Mouse (Mus musculus): Measurements from ENCODE around the gene Kalrn.

The Kalrn gene

DNA sequence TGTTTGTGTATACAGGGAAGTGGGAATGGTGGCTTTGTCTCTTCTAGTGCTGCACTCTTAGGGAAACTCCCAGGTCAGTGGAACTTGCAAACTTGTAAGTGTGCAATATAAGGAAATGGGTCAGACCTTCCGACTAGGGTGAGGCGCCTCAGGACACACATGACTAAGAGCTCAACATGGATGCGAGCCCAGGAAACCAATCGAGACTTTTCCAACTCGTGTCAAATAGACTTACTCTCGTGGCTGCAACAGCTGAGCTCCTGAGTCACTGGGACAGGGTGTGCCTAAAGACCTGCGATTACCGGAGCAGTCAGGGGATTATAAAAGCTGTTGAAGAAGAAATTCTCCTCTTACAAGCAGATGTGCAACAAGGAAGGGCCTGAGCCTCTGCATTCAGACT is 572.6 kb downstream of the Kalrn start:
- no peak for DNase-seq (ENCODE audit: low read depth in 2 of 2, low spot score in 2 of 2)

DNA sequence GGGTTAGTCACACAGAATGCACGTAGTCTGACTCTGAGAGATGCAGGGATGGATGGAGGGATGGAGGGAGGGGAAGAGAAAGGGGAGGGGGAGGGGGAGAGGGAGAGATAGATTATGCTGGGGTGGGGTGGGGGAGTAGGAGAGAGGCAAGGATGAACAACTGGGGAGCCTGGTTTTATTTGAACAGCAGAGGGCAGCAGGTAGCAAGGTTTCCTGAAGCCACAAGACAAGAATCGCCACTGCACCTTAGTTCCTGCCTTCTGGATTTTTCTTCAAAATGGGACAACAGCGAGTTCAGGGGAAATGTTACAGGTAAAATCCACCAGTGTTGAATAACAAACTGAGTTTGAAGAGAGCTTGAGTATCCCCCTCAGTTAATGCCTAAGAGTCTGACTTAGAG is 573.9 kb downstream of the Kalrn start:
- DNase-seq (ENCODE audit: low read depth in 2 of 2, low spot score in 2 of 2) = no peak

DNA sequence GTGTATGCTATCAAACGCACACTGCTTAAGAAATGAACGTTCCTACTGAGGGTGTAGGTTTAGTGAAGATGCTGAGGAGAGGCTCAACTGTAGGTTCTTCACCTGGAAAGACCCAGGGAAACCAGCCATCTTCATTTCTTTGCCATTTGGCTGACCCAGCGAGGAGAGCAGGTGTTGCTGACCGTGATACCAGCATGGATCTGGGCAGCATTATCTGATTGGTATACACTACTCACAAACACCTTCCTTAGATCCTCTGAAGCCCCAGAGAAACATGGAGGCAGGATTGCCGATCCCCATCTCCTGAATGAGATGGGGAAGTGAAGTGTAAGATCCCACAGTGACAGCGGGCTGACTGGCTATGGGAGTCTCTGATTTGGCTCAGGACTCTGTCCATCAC is 575.3 kb downstream of the Kalrn start:
- no peak for DNase-seq (ENCODE audit: low read depth in 2 of 2, low spot score in 2 of 2)

DNA sequence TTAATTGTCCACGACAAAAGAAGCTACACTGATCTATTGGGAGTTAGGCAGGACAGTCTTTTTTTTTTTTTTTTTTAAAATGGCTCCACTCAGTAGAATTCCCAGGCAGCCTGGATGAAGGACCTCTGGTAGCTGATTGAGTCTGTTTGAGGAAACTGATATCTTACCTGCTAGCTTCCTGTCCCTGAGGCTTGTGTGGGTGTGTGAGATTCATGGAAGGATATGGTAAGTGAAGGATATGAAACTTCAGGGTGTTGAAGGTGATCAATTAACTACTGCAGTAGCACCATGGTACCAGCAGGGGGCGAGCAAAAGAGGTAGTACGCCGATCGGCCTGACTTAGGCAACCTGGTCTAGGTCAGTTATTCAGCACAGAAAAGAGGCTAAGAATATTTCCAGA is 577.3 kb downstream of the Kalrn start:
- peak; percentile 39 to 58 for DNase-seq (ENCODE audit: low read depth in 2 of 2, low spot score in 2 of 2)

DNA sequence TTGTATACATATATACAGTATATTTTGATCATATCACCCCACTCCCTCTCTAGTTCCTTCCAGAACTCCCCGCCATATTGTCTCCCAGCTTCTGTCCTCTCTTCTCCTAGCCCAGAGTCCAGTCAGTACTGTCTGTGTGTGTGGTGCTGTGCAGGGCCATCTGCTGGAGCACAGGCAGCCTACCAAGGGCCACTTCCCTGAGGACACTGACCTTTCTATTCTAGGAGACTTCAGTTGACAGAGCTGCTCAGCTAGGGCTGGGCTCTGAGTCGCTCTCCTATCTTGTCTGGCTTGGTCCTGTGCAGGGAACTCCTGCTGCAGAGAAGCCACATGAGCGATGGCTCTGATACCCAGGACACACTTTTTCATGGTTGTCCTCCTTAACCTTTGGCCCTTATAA is 577.8 kb downstream of the Kalrn start:
- DNase-seq (ENCODE audit: low read depth in 2 of 2, low spot score in 2 of 2) = no peak

DNA sequence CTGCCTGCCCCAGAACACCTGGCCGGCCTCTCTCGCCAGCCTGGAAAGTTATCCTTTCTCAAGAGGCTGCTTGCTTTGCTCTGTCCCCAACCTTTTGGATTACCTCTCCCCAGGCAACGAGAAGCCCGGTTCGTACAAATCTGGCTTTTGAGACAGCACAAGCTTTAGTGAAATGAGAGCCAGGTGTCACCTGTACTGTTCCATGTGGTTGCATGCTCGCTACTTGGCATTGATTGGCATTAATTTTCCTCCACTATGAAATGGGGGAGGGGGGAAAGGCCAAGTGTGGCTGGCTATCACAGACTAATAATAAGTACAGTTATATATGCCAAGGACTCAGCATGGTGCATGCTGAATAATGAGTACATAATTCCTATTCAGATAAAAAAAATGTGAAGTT is 579.0 kb downstream of the Kalrn start:
- DNase-seq (ENCODE audit: low read depth in 2 of 2, low spot score in 2 of 2) = no peak

DNA sequence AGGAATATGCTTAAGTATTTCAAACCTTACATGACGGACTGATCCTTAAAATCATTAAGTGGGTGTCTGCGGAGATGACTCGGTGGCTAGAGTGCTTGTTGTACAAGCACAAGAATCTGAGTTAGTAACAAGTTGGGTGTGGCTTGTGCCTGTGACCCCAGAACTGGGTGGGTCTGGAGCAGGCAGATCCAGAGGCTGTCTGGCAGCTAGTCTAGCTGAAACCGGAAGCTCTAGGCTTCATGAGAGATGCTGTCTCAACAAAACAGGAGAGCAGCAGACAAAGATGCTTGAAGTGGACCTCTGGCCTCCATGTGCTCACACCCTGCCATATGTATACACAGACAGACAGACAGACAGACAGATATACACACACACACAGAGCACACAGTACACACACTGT is 582.6 kb downstream of the Kalrn start:
- no peak for DNase-seq (ENCODE audit: low read depth in 2 of 2, low spot score in 2 of 2)

DNA sequence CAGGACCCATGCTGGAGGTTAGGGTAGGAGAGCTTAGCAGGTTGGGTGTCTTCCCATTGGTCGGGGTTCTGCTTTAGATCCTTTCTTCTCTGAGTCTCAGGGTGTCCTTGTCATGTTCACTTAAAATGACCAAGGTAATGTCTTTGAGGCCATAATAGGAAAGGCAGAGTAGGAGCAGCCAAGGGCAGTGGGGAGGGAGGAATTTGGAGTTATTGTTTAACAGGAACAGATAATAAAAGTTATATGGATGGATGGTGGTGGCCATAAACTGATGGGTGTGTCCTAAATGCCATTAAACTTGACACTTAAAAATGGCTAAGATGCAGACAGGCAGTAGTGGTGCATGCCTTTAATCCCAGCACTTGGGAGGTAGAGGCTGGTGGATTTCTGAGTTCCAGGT is 584.2 kb downstream of the Kalrn start:
- no peak for DNase-seq (ENCODE audit: low read depth in 2 of 2, low spot score in 2 of 2)

DNA sequence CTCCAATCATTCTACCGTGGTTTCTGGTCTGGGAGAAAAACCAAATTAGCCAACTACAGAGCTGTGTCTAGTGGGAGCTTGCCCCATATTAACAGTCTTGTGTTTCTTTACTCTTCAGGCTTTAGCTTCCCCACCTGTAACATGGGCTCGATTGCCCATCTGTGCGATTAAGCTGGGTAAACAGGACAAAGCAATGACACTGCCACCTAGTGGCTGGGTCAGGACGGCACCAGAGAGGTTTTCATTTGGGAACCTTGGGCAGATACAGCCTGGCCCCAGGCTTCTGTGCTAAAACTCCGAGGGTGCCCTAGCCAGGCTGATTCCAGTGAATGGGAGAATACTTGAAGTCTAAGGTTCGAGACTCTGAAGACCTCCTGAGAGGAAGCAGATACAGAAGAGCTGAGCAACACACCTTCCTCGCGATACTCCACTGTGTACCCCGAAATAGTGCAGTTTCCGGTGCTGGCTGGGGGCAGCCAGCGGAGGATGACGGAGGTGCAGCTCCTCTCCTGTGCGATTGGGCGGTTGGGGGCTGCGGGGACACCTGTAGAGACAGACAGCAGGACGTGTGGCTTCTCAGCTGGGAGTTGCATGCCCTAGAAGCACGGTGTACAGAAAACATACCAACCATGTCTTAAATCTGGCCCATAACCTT is 584.8 kb downstream of the Kalrn start:
- peak; percentile 43 to 59 for DNase-seq (ENCODE audit: low read depth in 2 of 2, low spot score in 2 of 2)

DNA sequence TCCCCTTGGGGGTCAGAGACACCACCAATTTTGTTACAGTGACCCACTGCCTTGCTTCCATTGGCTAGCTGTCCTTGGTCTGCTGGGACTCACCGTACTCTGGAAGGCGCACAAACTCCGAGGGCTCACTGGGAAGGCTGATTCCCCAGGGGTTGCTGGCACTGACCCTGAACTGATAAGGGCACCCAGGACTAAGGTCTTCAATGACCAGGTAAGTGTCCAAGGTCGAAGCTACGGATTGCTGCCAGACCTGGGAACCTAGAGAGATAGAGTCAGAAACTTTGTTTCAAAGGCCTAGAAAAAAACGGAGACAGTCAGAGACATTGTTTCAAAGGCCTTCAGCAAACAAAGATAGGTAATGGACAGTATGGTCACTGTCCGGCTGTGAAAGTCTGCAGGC is 586.3 kb downstream of the Kalrn start:
- DNase-seq (ENCODE audit: low read depth in 2 of 2, low spot score in 2 of 2) = no peak

DNA sequence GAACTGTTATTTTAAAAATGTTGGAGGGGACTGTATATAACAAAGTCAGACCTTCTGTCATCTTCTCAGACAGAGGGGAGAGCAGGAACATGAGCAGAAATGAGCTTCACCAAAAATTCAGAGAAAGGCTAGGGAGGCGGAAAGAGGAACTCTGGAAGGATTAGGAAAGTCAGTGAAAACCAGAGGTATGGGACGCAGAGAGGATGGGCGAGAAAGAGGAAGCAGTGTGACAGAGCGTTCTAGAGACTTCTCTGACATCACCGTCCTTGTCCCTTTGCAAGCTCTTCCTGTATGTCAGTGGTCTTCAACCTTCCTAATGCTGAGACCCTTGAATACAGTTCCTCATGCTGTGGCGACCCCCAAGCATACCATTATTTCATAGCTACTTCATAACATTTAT is 588.0 kb downstream of the Kalrn start:
- DNase-seq (ENCODE audit: low read depth in 2 of 2, low spot score in 2 of 2) = no peak

DNA sequence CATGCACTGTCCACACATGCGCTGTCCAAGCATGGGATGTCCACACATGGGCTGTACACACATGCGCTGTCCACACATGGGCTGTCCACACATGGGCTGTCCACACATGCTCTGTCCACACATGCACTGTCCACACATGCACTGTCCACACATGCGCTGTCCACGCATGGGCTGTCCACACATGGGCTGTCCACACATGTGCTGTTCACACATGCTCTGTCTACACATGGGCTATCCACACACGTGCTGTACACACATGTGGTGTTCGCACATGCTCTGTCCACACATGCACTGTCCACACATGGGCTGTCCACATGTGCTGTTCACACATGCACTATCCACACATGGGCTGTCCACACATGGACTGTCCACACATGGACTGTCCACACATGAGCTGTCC is 589.6 kb downstream of the Kalrn start:
- no peak for DNase-seq (ENCODE audit: low read depth in 2 of 2, low spot score in 2 of 2)

DNA sequence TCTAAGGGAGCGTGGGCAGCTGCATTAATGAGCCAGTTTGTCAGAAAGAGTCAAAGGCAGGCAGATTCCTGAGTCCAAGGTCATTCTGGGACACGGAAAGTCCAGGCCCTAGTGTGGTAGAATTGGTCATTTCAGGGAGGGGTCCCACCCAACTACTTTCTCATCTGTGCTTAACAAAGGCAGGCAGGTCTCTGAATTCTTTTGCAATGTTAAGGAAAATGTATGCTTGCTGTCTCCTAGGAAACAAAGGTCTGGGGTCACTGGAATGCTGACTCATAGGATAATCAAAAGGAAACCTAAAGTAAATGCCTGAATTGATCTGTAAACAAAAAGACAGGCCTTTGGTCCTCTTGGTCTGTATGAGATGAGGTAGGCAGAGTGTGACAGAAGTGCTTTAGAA is 593.5 kb downstream of the Kalrn start:
- no peak for DNase-seq (ENCODE audit: low read depth in 2 of 2, low spot score in 2 of 2)

DNA sequence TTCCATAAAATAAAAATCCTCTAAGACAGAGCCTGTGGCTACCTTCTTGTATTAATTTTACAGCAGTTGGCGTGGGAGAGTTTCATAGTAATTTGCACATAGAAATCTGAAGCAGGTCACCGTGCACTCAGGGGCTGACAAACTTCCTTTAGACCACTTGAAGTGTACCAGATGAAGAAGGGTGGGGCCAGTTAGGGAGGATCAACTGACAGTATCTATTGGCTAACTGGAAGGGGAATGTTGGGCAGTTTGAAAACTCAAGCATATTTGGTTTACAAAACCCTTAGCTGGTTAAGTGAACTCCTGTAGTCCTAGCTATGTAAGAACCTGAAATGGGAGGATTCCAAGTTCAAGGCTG is 606.1 kb downstream of the Kalrn start:
- peak in 1 of 2 experiments; percentile 5 for DNase-seq (ENCODE audit: low read depth in 2 of 2, low spot score in 2 of 2)

DNA sequence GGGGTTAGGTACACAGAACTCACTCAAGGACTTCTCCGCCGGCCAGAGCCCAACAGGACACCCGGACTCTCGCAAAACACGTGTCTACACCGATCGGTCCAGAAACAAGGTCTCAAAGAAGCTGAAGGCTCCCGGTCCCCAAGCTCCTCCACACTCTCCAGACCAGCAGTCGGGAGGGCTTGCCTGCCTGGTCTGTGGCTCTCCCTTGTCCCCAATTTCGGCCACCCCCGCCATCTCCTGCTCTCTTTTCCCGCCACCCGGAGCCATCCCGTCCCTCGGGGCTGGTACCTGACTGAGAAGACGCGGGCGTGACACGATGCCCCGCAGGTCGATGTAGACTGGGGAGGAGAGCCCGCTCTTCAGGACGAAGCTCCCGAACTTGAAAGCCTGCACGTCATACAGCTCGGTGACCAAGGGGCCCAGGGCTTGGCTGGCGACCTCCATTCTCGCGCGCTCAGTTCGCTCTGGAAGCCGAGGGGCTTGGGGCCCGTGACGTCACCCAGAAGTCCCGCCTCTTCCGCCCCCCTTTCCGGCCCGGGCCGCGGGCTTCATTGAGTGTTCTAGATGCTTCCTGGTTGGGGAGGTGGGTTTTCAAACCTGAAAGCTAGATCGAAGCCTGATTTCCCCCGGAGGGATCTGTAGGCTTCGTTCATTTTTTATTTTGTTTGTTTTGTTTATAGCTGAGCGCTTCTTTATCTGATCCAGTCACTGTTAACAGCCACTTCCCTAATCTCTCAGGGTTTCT is 606.6 kb downstream of the Kalrn start, which contains the start of gene Umps:
Gene Umps, minus strand, starts transcription at position 501 of the 745 bp plus-strand sequence.
- DNase-seq (ENCODE audit: low read depth in 2 of 2, low spot score in 2 of 2) = peak; percentile 71 to 82

DNA sequence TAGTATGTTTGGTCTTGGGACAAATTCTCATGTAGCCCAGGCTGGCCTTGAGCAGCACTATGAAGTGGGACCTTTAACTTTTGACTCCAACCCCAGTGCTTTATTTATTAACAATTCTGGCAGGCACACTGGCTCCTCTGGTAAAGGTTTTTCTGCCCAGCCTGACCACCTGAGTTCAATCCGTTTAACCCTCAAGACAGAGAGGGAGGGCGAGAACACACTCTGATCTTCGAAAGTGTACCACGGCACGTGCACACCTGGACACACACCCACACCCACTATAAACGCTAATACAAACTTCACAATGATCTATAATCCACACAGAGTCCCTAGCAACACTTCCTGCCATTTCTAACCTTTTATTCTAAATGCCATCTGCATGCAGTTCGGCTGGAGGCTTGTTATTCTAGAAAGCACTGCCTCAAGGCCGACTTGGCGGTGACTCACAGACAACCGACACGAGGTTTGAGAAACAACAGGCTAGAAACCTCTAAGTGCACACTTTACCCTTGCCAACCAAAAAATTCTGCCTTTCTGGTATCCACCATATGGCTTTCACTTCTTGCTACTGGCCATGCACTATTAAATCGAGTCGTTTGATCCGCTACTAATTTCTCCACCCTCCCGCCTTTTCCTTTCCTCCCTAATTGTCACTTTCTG is 607.3 kb downstream of the Kalrn start:
- peak; percentile 5 to 32 for DNase-seq (ENCODE audit: low read depth in 2 of 2, low spot score in 2 of 2)

DNA sequence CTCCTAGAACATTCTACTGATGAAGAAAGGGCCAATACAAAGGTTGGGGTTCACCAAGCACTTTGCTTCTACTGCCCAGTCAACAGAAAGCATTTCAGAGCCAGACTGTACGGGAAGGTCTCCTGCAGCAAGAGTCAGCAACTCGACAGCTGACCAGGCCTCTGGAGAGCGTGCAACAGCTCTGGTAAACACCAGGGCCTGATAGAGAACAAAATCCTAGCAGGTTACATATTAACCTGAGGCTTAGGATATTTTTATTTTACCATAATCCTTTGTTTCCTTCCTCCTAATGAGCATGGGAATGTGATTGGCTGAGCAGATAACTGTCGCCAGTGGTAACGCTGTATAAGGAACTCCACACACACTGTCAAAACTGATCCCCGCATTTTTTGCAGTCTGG is 609.8 kb downstream of the Kalrn start:
- DNase-seq (ENCODE audit: low read depth in 2 of 2, low spot score in 2 of 2) = no peak

DNA sequence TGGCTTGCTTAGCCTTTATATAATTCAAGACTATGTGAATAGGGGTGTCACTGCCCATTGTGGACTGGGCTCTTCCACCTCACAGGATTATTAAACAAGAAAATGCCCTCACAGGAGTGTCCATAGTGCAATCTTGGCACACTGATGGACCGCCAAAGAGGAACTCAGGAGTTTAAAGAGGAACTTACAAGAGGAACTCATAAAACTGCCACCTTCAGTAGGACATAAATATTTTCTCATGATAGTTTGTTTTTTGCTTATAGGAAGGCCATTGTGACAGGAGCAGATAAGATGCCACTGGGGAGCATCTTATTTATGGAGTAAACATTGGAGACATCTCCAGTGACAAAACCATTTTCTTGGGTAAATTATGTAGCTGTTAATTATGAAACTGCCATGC is 618.5 kb downstream of the Kalrn start:
- DNase-seq (ENCODE audit: low read depth in 2 of 2, low spot score in 2 of 2) = no peak

DNA sequence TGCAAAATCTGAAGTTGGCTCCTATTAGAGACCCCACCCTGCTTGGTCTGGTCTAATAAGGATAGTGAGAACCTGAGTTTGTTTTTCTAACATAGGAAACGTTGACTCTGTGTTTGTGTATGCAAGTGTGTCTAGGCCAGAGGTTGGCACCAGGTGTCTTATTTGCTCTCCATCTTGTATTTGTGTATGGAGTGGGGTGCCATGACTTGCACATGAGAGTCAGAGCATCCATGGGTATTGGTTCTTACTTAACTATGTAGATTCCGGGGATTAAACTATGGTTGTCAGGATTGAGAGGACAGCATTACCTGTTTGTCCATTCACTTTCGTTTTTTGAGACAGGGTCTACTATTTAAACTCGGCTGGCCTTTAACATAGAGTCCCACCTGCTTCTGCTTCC is 620.3 kb downstream of the Kalrn start:
- DNase-seq (ENCODE audit: low read depth in 2 of 2, low spot score in 2 of 2) = no peak

DNA sequence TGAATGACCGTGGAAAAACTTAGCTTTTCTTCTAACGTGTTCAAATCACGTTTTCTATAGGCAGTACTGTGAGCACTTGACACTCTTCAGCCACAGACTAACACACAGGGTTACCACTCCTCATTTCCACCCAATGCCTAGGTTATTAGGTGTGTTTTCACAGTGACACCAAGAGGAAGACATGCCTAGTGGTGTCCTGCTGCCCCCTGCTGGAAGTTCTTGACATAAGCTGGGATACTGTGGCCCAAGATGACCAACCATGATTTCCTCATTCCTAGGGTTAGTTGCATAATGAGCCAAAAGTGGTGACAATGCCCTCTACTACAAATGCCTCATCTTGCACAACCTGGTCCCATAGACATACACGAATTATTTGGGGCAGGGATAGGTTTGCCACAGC is 622.5 kb downstream of the Kalrn start:
- peak; percentile 46 to 62 for DNase-seq (ENCODE audit: low read depth in 2 of 2, low spot score in 2 of 2)

DNA sequence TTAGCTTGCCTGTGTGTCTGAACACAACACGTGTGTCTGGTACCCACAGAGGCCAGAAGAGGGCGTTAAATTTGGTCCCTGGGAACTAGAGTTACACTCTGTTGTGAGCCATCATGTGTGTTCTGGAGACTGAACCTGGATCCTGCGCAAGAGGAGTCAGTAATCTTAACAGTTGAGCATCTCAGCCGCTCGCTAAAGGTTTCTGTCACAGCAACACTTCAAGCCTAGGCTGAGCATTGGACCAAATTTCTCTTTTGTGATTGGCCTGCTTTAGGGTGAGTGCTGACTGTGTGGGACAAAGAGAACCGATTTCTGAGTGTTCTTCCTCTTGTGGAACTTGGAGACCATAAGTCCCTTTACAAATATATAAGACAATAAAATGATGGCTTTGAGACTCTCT is 622.9 kb downstream of the Kalrn start:
- no peak for DNase-seq (ENCODE audit: low read depth in 2 of 2, low spot score in 2 of 2)

Measured in CD8-positive naive resting alpha-beta T cell, adult 2 months (primary cell).